Mouse (Mus musculus) neural tube, embryonic 10.5 days (tissue): ENCODE measurements at regions not wholly inside any gene's neighbourhood (a gene's known extent, or its start where the extent isn't known, plus 50 kb on each side); places are given as distances from the start of the nearest gene placed in this dataset.

ENCODE experiments used
- DNase-seq: peaks from one replicate; pipeline ENCODE4 v3.0.0-alpha.2; 2017; ENCODE audit warnings: low spot score; ENCODE audit errors: extremely low spot score

DNA sequence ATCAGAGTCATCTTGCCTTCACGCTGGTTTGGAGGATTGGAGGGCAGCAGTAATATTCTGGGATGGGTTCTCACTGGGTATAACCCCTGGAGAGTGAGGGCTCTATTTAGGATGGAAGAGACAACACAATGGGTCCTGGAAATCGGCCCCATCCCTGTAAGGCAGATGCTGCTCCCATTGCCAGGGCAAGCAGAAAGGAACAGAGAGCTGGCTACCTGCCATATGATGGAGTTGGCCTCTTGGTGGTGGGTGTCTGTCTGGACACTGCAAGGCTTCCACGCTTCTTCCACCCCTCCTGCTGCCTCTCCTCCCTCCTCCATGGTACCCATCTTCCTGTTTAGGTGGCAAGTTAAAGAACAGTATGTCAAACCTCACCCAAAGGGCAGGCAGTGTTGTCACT, 308.6 kb downstream of the Glrx3 start:
- no peak for DNase-seq

- no peak for DNase-seq
Measured at GRCm38 (mm10) chr7:137748936-137749335, 311.5 kb downstream of the Glrx3 start.

- no peak for DNase-seq
Measured at GRCm38 (mm10) chr7:137750741-137751140, 313.3 kb downstream of the Glrx3 start.

GRCm38 (mm10) chr7:137751151-137751859, 313.9 kb downstream of the Glrx3 start:
- DNase-seq = no peak

DNA sequence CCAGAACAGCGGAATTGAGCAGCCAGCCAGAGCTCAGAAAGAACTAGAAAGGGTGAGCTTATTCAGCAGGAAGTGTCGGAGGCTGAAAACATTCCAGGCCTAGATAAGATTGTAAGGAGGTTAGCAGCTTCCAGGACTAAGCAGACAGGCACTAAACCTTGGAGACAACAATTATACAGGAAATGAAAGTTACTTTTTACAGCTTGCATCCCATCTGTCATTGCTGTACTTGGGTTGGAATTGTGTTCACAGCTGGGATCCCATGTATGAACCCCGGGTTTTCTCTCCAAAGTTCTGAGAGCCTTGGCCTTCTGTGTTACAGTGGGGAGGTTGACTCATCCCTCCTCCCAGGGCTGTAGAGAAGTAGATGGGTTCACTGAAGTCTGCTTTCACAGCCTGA, 328.5 kb downstream of the Glrx3 start:
- DNase-seq = no peak

GRCm38 (mm10) chr7:137766721-137767120, 329.3 kb downstream of the Glrx3 start:
- no peak for DNase-seq

GRCm38 (mm10) chr7:137773051-137773964, 335.9 kb downstream of the Glrx3 start:
- no peak for DNase-seq

DNA sequence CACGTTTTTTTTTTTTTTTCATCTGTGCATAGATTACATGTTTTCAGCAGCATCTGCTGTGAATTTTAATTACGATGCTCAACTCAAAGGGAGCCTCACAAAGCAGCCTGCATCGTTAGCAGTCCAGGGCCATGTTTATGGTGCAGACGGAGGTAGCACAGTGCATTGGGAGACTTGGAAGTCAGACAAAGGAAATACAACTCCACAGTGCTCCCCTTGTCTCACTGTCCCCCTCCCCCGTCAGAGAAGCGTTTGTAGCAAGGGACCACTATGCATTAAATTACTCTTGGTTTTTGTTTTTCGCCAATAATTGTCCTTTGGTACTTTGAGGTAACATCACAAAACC, 336.5 kb downstream of the Glrx3 start:
- no peak for DNase-seq

- DNase-seq = peak; percentile 56
Measured at GRCm38 (mm10) chr7:137783954-137784353, 346.5 kb downstream of the Glrx3 start.

GRCm38 (mm10) chr7:137805361-137805760, 367.9 kb downstream of the Glrx3 start:
- peak; percentile 43 for DNase-seq

GRCm38 (mm10) chr7:137812839-137813238, 375.4 kb downstream of the Glrx3 start:
- no peak for DNase-seq

GRCm38 (mm10) chr7:137840520-137840919, 403.1 kb downstream of the Glrx3 start:
- DNase-seq = no peak

DNA sequence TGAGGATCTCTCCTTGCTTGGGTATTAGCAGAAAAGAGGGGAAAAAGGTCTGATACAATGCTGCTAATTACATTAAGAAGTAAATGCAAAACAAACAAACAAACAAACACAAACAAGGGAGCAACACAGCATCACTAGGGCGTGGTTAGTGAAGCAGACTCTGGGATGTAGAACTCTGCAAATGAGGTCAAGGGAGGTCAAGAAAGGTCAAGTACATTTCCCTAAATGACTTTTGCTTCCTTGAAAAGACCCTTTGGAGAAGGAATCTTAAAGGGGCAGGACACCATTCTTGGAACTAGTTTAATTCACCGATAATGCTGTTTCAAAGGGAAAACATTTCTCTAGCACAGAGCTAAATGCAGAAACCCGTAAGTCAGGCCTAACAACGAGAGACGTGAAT, 403.6 kb downstream of the Glrx3 start:
- DNase-seq = no peak

- DNase-seq = no peak
Measured at GRCm38 (mm10) chr7:137841456-137842100, 404.2 kb downstream of the Glrx3 start.

GRCm38 (mm10) chr7:137847856-137848255, 410.4 kb downstream of the Glrx3 start:
- DNase-seq = no peak

DNA sequence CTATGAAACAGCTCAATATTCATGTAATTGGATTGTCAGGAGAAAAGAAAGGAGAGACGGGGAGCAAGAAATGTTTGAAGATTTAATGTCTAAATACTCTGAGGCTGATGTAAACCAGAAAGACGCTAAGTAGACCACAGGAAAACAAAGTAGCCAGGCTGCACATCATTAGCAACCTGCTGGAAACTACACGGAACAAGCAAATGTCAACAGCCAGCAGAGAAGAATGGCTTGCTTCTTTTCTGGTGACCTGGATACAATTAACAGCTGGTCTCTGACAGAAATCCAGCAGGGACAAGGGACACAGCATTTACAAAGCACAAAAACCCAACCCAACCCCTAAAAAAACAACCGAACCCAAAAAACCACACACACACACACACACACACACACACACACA, 413.6 kb downstream of the Glrx3 start:
- no peak for DNase-seq

DNA sequence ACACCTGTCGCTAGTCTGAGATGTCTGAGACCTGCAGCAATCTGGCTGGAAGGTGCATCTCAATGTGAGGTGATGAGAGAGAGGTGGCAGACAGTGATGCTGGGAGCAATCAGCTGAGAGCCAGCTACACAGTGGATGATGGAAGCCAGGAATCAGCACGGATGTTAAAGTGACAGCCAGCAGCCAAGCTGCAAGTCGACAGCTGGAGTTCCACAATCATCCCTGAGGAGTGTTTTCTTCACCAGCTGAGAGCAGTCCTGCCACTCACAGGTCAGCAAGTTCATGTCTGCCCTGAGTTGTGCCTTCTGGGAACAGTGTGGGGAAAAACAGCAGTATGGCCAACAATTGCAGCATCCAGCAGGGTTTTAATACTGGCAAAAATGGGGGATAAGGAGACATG, 422.3 kb downstream of the Glrx3 start:
- no peak for DNase-seq

GRCm38 (mm10) chr7:137860520-137860919, 423.1 kb downstream of the Glrx3 start:
- DNase-seq = no peak

DNA sequence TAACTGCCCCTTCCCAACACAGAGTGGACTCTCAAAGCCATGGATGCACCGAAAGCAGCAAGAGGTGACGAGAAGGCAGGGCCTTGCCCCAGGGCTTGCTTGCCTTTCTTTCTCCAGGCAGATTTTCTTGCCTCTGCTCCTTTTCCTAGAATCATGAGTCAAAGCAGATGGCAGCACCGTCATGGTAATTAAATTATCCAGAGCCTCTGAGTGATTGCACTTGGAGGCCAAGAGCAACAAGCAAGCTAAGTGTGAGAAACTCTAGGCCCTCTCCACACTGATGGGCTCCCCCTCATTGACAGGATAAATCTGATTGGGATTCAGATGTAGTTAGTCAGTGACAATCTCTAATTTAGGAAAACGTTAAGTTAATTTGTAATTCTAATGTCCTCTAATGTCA, 427.5 kb downstream of the Glrx3 start:
- no peak for DNase-seq

- DNase-seq = no peak
Measured at GRCm38 (mm10) chr7:137865457-137865856, 428.0 kb downstream of the Glrx3 start.

DNA sequence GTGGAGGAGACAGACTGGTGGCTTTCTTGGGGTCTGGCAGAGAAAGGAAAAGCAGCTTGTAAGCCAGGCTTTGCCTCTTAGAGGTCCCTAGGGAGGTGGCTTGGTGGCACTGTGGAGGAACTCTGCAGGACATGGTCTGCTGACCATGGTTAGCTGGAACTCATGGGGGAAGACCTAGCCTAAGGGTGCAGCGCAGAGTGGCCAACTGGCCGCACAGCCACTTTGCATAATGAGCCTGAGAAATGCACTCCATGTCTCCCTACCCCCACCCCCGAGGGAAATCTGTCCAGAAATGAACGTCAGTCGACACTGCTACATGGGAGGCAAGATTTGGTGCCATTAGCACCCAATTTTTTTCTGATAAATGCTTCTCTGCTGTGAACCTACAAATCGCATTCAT, 429.5 kb downstream of the Glrx3 start:
- DNase-seq = no peak

DNA sequence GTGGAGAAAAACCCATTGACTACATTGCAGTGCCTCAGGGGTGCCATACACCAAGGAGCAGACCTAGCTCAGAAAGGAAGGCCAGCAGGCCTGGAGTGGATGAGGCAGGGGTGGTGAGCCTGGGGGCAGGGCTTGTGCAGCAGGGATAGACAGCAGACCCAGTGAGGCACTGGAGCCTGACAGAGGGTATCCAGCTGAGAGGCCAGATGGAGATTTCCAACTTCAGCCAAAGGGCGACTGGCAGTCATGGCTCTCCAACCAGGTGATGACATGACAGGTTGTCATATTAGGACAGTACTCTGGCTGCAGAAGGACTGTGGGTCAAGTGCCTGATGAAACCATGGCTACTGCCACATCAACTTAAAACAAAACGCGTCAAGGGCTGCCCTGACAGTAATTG, 431.1 kb downstream of the Glrx3 start:
- DNase-seq = no peak
